Mouse (Mus musculus): ENCODE results near the gene Ebf1. TPM values are rescaled to one million over a fixed set of nuclear protein-coding genes. Genes with fewer than 3 reads are reported as not detected.

Gene Ebf1
- polyA plus RNA-seq, 1 experiment from 2014 or later, result 14.5 TPM

DNA sequence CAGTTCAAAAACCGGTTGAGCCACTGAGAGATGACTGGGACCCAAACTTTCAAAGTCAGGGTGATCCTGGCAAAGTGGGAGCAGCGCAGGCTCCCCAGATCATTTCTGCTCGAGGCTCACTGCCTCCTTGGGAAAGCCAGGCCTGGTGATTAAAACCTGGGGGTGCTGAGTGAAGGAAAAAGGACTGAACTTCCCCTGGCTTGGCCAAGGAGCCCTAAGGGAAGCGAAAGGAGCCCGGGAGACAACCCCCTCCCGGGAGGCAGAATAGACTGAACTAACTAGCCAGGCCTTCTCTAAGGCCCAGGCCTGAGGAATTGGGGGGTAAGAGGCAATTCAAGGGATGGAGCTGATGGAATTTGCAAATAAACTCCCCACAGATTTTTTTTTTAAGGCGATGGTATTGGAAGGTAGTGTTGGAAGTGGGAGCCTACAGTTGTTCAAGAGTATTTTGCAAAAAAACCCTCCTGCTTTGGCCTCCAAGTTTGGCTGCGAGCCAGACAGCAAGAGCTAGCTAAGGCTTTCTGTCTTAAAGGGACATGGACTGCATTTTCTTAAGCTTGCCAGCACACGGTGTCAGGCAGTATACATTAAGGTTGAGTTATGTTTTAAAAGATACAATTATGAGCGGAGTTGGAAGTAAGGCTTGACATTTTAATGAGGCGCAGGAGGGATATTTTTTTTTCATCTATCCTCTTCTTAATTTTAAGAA lies 5.1 kb downstream of the Ebf1 start:
- no peak for ATAC-seq (replicated peaks; ENCODE audit: insufficient number of reproducible peaks, low FRiP score, low TSS enrichment)
- 0 out of 2 replicates have a peak, but pooled peaks cover 2% of the 10 kb centered on the region for H3K36me3 ChIP-seq (ENCODE audit: control insufficient read depth, insufficient read depth, low read length)
- no peak overlapping the region for H3K4me2 ChIP-seq
- WGBS (ENCODE audit: insufficient replicate concordance), result 34% methylated on average over 11 of the region's 11 CpGs
- H3K9ac ChIP-seq (ENCODE audit: low read depth, low read length), result no peak overlapping the region
- H3K27ac ChIP-seq (ENCODE audit: low read depth, low read length), result no peak overlapping the region
- H3K9me3 ChIP-seq (replicated peaks; ENCODE audit: control insufficient read depth, low read length), result no peaks in the 10 kb centered on the region
- H3K27me3 ChIP-seq (ENCODE audit: control insufficient read depth, insufficient read depth, low read length), result peaks cover 25% of the 10 kb centered on the region
- peaks cover 6% of the 10 kb centered on the region for H3K4me1 ChIP-seq (ENCODE audit: control insufficient read depth, insufficient read depth, low read length)
- H3K4me3 ChIP-seq (ENCODE audit: low read depth, low read length), result no peak overlapping the region

DNA sequence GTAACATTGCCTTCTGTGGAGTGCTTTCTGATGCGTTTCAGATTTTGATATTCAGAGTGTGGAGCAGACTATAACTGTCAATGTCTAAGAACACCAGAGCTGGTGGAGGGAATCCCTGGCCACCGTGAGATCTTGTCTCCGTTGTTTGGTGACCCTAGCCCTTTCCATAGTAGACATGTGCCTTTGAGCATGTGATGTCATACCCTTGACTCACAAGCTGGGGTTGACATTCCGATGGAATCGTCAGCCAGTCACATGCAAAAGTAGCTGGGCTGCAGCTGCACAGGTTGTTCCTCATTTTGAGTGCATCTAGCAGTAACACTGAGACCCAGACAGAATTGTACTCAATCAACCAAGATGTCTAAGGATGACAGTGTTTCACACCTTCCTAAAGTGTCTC lies 7.4 kb downstream of the Ebf1 start:
- H3K4me1 ChIP-seq (ENCODE audit: control insufficient read depth, insufficient read depth, low read length), result peaks cover 6% of the 10 kb centered on the region
- H3K36me3 ChIP-seq (ENCODE audit: control insufficient read depth, insufficient read depth, low read length), result 0 out of 2 replicates have a peak, but pooled peaks cover 2% of the 10 kb centered on the region
- no peak overlapping the region for H3K9ac ChIP-seq (ENCODE audit: low read depth, low read length)
- H3K27ac ChIP-seq (ENCODE audit: low read depth, low read length), result no peak overlapping the region
- ATAC-seq (replicated peaks; ENCODE audit: insufficient number of reproducible peaks, low FRiP score, low TSS enrichment), result no peak
- peaks cover 20% of the 10 kb centered on the region for H3K27me3 ChIP-seq (ENCODE audit: control insufficient read depth, insufficient read depth, low read length)
- H3K4me3 ChIP-seq (ENCODE audit: low read depth, low read length), result no peak overlapping the region
- 50% methylated on average over 5 of the region's 5 CpGs for whole genome bisulfite sequencing (ENCODE audit: insufficient replicate concordance)
- H3K9me3 ChIP-seq (replicated peaks; ENCODE audit: control insufficient read depth, low read length), result no peaks in the 10 kb centered on the region
- no peak overlapping the region for H3K4me2 ChIP-seq

DNA sequence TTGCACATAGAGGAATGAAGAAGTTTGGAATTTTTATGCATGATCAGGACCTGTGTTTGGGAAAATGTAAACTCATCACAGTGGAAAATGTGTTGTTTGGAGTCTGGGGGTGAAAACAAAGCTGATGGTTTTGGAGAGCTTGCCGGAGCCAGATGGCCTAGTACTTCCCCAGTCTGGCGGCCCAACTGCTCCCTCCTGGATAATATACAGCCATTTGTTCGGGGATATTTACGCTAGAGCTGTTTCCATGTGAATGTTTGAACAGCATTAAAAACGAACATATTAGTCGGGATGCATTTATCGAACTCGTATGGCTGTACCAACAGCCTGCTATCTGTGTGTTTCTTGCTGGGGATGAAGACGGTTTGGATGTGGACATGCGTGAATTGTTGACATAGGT lies 8.9 kb downstream of the Ebf1 start:
- Histone ChIP-seq H3K4me3 (ENCODE audit: low read depth, low read length) (no peak overlapping the region), H3K4me1 (ENCODE audit: control insufficient read depth, insufficient read depth, low read length) (0 out of 2 replicates have a peak, but pooled peaks cover 3% of the 10 kb centered on the region), H3K4me2 (no peak overlapping the region), H3K9ac (ENCODE audit: low read depth, low read length) (no peak overlapping the region), H3K36me3 (ENCODE audit: control insufficient read depth, insufficient read depth, low read length) (0 out of 2 replicates have a peak, but pooled peaks cover 2% of the 10 kb centered on the region), H3K27ac (ENCODE audit: low read depth, low read length) (no peak overlapping the region), H3K9me3 (replicated peaks; ENCODE audit: control insufficient read depth, low read length) (no peaks in the 10 kb centered on the region), H3K27me3 (ENCODE audit: control insufficient read depth, insufficient read depth, low read length) (peaks cover 10% of the 10 kb centered on the region)
- WGBS (ENCODE audit: insufficient replicate concordance), result 79% methylated on average over 10 of the region's 10 CpGs
- no peak for ATAC-seq (replicated peaks; ENCODE audit: insufficient number of reproducible peaks, low FRiP score, low TSS enrichment)

DNA sequence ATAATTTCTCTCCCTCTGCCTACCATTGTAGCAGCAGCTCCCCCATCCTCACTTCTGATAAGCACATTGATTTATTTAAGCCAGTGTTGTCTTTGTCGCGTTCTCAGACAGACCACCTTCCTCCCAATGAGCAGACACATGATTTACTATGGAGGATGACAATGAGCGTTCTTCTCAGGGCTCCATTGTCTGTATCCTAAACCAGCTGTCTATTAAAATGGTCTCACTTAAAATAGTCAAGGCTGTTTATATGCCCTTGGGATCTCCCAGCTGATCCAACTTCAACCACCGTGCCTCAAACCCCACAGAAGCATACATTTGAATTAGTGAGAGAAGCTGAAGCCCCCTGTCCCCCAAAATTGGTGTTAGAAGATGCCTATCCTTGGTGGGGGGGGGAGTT lies 11.3 kb downstream of the Ebf1 start:
- 0 out of 2 replicates have a peak, but pooled peaks cover 3% of the 10 kb centered on the region for H3K4me1 ChIP-seq (ENCODE audit: control insufficient read depth, insufficient read depth, low read length)
- H3K27ac ChIP-seq (ENCODE audit: low read depth, low read length), result no peak overlapping the region
- H3K4me2 ChIP-seq, result no peak overlapping the region
- H3K4me3 ChIP-seq (ENCODE audit: low read depth, low read length), result no peak overlapping the region
- no peak for ATAC-seq (replicated peaks; ENCODE audit: insufficient number of reproducible peaks, low FRiP score, low TSS enrichment)
- no peaks in the 10 kb centered on the region for H3K27me3 ChIP-seq (ENCODE audit: control insufficient read depth, insufficient read depth, low read length)
- no peaks in the 10 kb centered on the region for H3K36me3 ChIP-seq (ENCODE audit: control insufficient read depth, insufficient read depth, low read length)
- 67% methylated on average over 4 of the region's 4 CpGs for WGBS (ENCODE audit: insufficient replicate concordance)
- no peaks in the 10 kb centered on the region for H3K9me3 ChIP-seq (replicated peaks; ENCODE audit: control insufficient read depth, low read length)
- no peak overlapping the region for H3K9ac ChIP-seq (ENCODE audit: low read depth, low read length)

DNA sequence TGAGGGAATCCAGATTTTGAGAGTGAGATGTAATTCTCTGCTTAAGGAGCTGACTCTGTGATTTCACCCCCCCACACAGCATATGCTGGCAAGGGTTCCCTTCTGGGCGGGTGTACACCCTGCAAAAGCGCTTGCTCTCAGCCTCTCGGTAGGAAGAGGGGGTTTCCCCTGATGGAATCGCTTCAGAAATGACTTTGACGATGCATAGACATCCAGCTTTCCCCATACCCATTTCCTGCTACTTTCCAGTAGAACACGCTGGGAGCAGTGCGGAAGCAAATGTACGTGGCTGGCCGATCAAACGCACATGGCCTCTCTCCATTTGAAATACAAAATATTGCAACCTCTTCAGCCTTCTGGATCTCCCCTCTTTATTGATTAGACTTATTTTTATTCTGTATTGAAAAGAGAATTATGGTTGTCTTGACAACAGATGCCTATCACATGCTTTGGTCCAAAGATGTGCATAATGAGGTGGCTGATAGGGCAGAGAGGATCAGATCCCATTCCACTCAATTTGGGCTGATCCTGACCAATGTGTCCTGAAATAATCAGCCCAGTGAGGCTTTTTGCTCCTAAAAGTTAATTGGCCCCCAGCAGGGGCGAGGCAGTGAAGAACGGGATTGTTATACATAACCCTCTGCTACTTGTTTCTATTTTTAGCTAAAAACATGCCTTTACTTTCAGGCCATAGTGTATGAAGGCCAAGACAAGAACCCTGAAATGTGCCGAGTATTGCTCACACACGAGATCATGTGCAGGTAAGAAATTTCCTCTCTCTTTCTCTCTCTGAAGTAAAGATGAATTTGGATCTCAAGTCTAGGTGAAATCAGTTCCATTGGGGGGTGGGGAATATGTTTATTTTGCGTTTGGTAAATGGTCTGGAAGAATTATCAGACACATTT lies 15.2 kb downstream of the Ebf1 start:
- H3K36me3 ChIP-seq (ENCODE audit: control insufficient read depth, insufficient read depth, low read length), result no peaks in the 10 kb centered on the region
- WGBS (ENCODE audit: insufficient replicate concordance), result 72% methylated on average over 15 of the region's 15 CpGs

DNA sequence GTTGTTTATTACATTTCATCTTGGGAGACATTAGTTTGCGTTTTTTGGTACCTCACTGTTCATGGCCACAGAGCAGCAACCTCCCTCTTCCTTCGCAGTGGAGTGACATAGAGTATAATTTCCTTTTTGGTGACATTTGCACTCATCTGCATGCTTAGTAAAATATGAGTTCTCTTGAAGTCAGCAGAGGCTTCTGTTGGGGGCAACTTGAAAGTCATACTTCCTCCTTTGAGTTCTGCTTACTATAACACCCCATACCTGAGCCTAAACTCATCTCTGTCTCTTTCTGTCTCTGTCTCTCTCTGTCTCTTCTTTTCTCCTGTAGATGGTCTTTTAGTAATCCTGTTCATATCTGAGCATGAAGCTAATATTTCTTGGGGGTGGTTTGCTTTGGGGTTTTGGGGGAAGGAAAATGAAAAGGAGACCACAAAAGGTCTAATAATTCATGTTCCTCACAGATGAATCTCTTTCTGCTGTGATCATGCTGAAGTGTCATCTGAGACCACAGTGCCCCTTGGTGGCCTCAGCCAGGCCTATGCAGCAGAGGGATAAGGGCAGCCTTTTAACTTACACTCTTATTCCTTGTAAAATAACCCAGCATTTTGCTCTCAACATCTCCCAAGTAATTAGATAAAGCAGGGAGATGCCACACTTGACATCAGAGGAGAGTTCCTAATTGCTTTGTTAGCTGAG lies 16.0 kb downstream of the Ebf1 start:
- Histone ChIP-seq H3K9me3 (replicated peaks; ENCODE audit: control insufficient read depth, low read length) (no peaks in the 10 kb centered on the region), H3K9ac (ENCODE audit: low read depth, low read length) (no peak overlapping the region), H3K27me3 (ENCODE audit: control insufficient read depth, insufficient read depth, low read length) (no peaks in the 10 kb centered on the region), H3K27ac (ENCODE audit: low read depth, low read length) (no peak overlapping the region), H3K4me1 (ENCODE audit: control insufficient read depth, insufficient read depth, low read length) (no peaks in the 10 kb centered on the region), H3K4me3 (ENCODE audit: low read depth, low read length) (no peak overlapping the region), H3K36me3 (ENCODE audit: control insufficient read depth, insufficient read depth, low read length) (no peaks in the 10 kb centered on the region), H3K4me2 (no peak overlapping the region)
- 82% methylated on average over 2 of the region's 2 CpGs for WGBS (ENCODE audit: insufficient replicate concordance)
- no peak for ATAC-seq (replicated peaks; ENCODE audit: insufficient number of reproducible peaks, low FRiP score, low TSS enrichment)

More for the DNA sequence above, 15.2 kb downstream of the Ebf1 start:
- Histone ChIP-seq H3K4me3 (ENCODE audit: low read depth, low read length) (no peak overlapping the region), H3K9ac (ENCODE audit: low read depth, low read length) (no peak overlapping the region), H3K27ac (ENCODE audit: low read depth, low read length) (no peak overlapping the region), H3K4me2 (no peak overlapping the region), H3K9me3 (replicated peaks; ENCODE audit: control insufficient read depth, low read length) (no peaks in the 10 kb centered on the region), H3K27me3 (ENCODE audit: control insufficient read depth, insufficient read depth, low read length) (no peaks in the 10 kb centered on the region), H3K4me1 (ENCODE audit: control insufficient read depth, insufficient read depth, low read length) (no peaks in the 10 kb centered on the region)
- no peak for ATAC-seq (replicated peaks; ENCODE audit: insufficient number of reproducible peaks, low FRiP score, low TSS enrichment)

DNA sequence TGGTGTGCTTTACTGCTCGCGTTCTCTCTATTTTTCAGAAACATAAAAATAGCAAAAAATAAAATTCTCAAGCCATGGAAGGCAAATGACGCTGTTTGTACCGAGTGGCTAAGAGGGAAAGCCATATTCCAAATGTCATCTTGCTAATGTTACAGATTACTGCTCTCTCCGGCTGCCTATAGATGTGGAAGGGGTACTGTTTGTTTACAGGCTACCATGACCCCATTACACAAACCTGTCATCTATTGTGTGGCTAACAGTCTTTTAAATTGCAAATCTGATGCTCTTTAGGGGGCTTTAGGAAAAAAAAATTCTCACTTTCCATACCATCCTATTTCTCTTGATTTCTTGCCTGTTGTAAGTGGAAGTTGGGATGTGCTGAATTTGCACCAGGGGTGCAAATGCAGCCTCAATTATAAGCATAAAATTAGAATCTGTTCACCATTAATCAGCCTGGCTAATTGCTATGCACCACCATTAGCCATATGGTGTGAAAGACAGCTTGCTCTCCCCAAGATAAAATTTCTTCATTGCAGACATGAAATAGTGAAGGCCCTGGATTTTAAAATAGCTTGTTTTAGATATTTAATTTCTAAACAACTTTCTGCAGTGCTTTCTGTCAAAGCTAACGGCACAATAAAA lies 17.6 kb downstream of the Ebf1 start:
- 81% methylated on average over 6 of the region's 6 CpGs for WGBS (ENCODE audit: insufficient replicate concordance)
- ATAC-seq (replicated peaks; ENCODE audit: insufficient number of reproducible peaks, low FRiP score, low TSS enrichment), result no peak
- Histone ChIP-seq H3K27me3 (ENCODE audit: control insufficient read depth, insufficient read depth, low read length) (no peaks in the 10 kb centered on the region), H3K9me3 (replicated peaks; ENCODE audit: control insufficient read depth, low read length) (no peaks in the 10 kb centered on the region), H3K27ac (ENCODE audit: low read depth, low read length) (no peak overlapping the region), H3K4me1 (ENCODE audit: control insufficient read depth, insufficient read depth, low read length) (no peaks in the 10 kb centered on the region), H3K36me3 (ENCODE audit: control insufficient read depth, insufficient read depth, low read length) (no peaks in the 10 kb centered on the region), H3K9ac (ENCODE audit: low read depth, low read length) (no peak overlapping the region), H3K4me3 (ENCODE audit: low read depth, low read length) (no peak overlapping the region), H3K4me2 (no peak overlapping the region)

DNA sequence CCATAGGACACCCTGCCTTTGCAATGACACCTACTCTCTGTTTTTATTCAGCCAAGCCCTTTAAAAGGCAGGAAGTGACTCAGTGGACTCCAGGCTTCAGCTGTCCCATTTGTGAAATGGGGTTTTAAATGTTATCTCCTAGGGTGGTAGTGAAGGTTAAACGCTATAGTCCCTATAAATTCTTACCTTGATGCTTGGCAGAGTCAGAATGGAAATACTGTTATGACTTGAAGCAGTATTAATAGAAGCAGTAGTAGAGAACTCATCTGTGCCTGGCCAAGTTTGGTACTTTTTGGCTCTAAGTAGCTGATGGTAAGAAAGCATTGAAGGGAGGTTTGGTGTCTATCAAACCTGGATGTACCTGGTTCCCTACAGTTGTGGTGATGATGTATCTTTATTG lies 19.1 kb downstream of the Ebf1 start:
- Histone ChIP-seq H3K27ac (ENCODE audit: low read depth, low read length) (no peak overlapping the region), H3K4me3 (ENCODE audit: low read depth, low read length) (no peak overlapping the region), H3K9me3 (replicated peaks; ENCODE audit: control insufficient read depth, low read length) (no peaks in the 10 kb centered on the region), H3K4me1 (ENCODE audit: control insufficient read depth, insufficient read depth, low read length) (no peaks in the 10 kb centered on the region), H3K36me3 (ENCODE audit: control insufficient read depth, insufficient read depth, low read length) (no peaks in the 10 kb centered on the region), H3K9ac (ENCODE audit: low read depth, low read length) (no peak overlapping the region), H3K4me2 (no peak overlapping the region), H3K27me3 (ENCODE audit: control insufficient read depth, insufficient read depth, low read length) (no peaks in the 10 kb centered on the region)
- no peak for ATAC-seq (replicated peaks; ENCODE audit: insufficient number of reproducible peaks, low FRiP score, low TSS enrichment)
- 66% methylated on average over 1 of the region's 1 CpGs for WGBS (ENCODE audit: insufficient replicate concordance)

Measured in heart, embryonic 11.5 days (tissue).